Mouse (Mus musculus) lung, postnatal 0 days (tissue): ENCODE results near the gene Gstm4.

ENCODE experiments used
- CTCF ChIP-seq: IDR thresholded peaks from 2 replicates; pipeline ENCODE4 v1.5.1; 2016; ENCODE audit warnings: antibody characterized with exemption, mild to moderate bottlenecking
- EP300 ChIP-seq: IDR thresholded peaks from 2 replicates; pipeline ENCODE4 v1.6.1; 2016; ENCODE audit warnings: antibody characterized with exemption, mild to moderate bottlenecking, control low read depth

DNA sequence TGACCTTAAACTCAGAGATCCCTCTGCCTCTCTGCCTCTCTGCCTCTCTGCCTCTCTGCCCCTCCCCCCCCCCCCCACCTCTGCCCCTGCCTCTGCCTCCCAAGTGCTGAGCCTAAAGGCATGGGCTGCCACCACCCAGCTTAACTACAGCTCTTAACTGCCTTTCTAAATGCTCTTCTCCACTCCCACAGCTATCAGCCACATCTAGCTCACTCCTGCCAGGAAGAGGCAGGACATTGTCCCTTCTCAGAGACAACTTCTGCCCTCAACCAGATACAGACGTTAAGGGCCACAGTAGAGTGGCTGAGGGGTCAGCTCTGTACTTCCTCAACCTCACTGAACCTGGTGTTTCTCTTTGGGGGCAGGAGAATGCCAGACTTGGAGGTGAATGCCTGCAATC is 24.1 kb upstream of the Gstm4 start:
- TF ChIP-seq CTCF, result no peak
- TF ChIP-seq EP300, result no peak
